Mouse (Mus musculus) thymus, postnatal 36 days (tissue): ENCODE measurements around the gene Zfp607a.
A peak's percentile ranks its signal among the peaks of the same experiment; 100 is the strongest.
"Not testable (repeated sequence)": the region's sequence is repeated elsewhere in the genome, so short reads cannot be mapped to it uniquely, and the experiment has no call there.

Experiments
- DNase-seq, 2 experiments: peaks; one replicate each; pipeline ENCODE4 v3.0.0; 2022; ENCODE audit warnings: mixed read lengths in 2 of 2

Zfp607a gene

GRCm38 (mm10) chr7:27857227-27857626, at the start of gene Zfp607a:
Gene Zfp607a (plus strand): TSS chr7:27857527.
- no peak for DNase-seq

DNA sequence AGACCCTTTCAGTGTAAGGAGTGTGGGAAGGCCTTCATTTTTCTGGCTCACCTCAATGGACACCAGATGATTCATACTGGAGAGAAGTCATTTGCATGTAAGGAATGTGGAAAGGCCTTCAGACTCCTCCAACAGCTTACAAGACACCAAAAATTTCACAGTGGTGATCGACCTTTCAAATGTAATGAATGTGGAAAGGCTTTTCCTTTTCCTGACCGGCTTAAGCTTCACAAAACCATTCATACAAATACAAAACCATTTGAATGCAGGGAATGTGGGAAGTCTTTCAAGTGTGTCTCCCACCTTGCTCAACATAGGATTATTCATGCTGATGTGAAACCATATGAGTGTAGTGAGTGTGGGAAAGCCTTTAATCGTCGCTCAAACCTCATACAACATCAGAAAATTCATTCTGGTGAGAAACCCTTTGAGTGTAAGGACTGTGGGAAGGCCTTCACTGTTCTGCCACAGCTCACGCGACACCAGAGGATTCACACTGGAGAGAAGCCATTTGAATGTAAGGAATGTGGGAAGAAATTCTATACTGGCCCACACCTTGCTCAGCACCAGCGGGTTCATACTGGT, 38.7 kb upstream of the Zfp607a start:
- DNase-seq = no peak

GRCm38 (mm10) chr7:27822611-27823010, 34.7 kb upstream of the Zfp607a start:
- DNase-seq = no peak

DNA sequence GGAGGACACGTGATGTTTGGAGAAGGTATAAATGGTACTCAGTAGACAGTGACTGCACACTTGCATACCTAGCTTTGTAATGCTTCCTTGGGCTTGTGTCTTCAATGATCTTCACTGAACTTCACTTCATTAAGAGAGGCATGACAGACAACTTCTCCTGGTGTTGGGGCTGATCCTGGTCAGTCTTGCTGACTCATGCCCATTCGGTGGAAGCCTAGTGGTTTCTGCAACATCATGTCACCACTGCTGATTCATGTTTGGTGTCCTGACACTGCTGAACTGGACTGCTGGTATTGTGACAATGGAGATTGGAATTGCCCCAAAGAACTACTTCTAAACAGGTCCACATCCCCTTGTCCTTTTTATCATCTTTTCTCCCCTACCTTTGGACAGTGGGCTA, 23.2 kb upstream of the Zfp607a start:
- DNase-seq = no peak

- DNase-seq = no peak
Observed at GRCm38 (mm10) chr7:27837896-27838295, 19.4 kb upstream of the Zfp607a start.

GRCm38 (mm10) chr7:27838323-27839249, 18.7 kb upstream of the Zfp607a start, which contains the start of gene Zfp59:
Gene Zfp59 (plus strand): TSS chr7:27838607.
- peak; percentile 78 to 85 for DNase-seq

DNA sequence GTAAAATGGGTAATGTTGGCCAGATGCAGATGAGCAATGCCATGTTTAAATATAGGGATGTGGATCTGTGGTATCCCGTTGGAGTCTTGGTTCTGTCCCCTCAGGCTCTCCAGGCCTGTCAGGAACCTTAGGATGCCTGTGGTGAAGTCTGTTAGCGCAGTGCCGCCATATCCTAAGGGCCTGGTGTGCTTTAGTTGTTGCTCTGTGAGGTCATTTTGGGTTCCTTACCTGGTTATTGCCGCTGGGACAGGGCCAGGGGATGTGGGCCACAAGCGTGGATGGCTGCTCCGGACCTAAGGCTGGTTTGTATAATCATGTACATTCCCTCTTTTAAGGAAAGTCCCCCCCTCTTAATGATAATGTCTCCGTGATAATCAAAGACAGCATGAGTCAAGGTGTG, 17.7 kb upstream of the Zfp607a start:
- no peak for DNase-seq

- no peak for DNase-seq
Observed at GRCm38 (mm10) chr7:27840104-27840503, 17.2 kb upstream of the Zfp607a start.

DNA sequence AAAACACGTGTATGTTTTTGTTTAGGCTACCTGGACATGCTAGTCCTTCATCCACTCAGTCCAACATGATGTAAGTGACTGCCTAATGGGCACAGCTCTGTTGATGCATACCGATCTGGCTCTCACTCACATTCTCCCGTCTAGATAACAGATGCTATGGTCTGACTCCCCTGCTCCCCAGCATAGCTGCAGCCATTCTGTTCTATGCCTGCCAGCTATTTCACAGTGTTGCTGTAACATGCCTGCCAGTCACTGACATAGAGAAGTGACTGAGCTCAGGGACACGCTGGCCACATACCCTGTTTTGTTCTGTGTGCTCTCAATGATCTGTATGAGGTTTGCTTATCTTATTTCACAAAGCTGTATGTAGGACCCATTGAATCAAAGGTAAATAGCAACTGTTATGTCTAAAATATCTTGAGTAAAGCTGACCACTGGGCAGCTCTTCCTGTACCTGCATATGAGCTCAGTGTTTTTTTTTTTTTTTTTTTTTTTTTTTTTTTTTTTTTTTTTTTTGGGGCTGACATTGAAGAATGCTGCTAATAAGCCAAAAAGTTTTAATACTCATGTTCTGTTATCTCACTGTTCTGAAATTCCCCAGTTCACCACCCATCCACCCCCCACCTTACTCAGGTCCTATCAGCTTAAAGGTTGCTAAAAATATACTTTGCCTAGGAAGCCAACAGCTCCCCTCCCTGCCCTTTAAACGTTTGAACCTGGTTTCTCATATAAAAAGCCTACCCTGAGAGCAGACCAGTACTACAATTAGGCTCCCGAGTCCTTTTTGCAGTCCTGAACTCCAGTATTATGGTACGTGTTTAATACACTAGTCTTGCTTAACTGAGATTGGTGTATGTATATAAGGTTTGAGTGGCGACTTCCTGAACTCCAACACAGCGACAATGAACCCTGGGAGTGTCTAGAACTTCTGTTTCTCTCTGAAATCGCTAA, 2.2 kb downstream of the Zfp607a start:
- no peak for DNase-seq

- peak; percentile 72 to 82 for DNase-seq
Observed at GRCm38 (mm10) chr7:27860396-27861235, 3.3 kb downstream of the Zfp607a start.

- DNase-seq = not testable (repeated sequence)
Observed at GRCm38 (mm10) chr7:27862578-27862977, 5.3 kb downstream of the Zfp607a start.

DNA sequence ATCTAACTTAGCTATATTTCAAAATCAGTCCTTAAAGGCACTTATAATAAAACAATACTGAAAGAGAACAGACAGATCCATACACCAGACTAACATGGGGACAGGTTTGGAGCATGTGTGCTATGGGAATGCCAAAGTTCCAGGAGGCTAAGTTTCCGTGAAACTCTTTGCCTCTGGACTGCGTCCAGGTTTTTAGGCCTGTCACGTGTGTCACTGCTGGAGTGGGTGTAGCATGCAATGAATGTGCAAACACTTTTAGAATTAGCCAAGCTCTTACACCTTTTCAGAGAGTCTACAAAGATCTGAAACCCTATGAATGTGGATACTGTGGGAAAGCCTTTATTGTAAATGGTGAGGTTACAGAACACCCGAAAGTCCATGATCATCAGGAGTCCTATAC, 24.4 kb downstream of the Zfp607a start:
- no peak for DNase-seq

- no peak for DNase-seq
Observed at GRCm38 (mm10) chr7:27900601-27901000, 43.3 kb downstream of the Zfp607a start.

GRCm38 (mm10) chr7:27905061-27905848, 47.9 kb downstream of the Zfp607a start:
- no peak for DNase-seq

GRCm38 (mm10) chr7:27910952-27911351, 53.6 kb downstream of the Zfp607a start:
- not testable (repeated sequence) for DNase-seq

DNA sequence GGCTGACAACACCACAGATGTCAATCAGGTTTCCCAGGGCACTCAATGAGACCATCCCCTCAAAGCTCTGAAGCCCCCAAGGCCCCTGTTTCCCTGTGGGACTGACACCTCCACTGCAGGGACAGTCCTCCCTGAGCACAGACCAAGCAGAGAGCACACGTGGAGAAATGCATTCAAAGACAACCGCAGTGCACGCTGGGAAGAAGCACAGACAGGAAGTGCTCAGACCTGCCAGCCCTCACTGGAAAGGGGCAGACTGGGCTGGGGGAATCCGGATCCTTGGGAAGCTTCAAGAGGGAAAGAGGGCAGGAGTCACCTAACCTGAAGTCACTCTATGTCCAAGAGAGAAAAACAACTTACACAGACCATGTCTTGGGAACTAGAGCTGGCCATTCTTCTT, 69.7 kb downstream of the Zfp607a start:
- peak in 1 of 2 experiments; percentile 7 for DNase-seq

GRCm38 (mm10) chr7:27928818-27929695, 71.7 kb downstream of the Zfp607a start, which contains the start of gene Zfp974:
Gene Zfp974 (minus strand): TSS chr7:27929460.
- DNase-seq = peak; percentile 52 to 63
